Mouse (Mus musculus) heart, embryonic 14.5 days (tissue): ENCODE measurements at regions not wholly inside any gene's neighbourhood (a gene's known extent, or its start where the extent isn't known, plus 50 kb on each side); places are given as distances from the start of the nearest gene placed in this dataset. TPM values are rescaled to one million over a fixed set of nuclear protein-coding genes. Genes with fewer than 3 reads are reported as not detected.

Experiments
- microRNA-seq: library from miRNA; unstranded; fragments of <30 nt; microRNA quantifications from one replicate; pipeline ENCODE4, GENCODE M21; 2016

Small RNA genes in the stretch of these regions (microRNA-seq; reads per million reads assigned to microRNA genes)
- gene Gm27760: not detected
